Mouse (Mus musculus): Measurements from ENCODE around the gene Tpbg. TPM values are rescaled to one million over a fixed set of nuclear protein-coding genes. Genes with fewer than 3 reads are reported as not detected.

Gene Tpbg
- polyA plus RNA-seq, 1 experiment from 2014 or later = 42.0 TPM

DNA sequence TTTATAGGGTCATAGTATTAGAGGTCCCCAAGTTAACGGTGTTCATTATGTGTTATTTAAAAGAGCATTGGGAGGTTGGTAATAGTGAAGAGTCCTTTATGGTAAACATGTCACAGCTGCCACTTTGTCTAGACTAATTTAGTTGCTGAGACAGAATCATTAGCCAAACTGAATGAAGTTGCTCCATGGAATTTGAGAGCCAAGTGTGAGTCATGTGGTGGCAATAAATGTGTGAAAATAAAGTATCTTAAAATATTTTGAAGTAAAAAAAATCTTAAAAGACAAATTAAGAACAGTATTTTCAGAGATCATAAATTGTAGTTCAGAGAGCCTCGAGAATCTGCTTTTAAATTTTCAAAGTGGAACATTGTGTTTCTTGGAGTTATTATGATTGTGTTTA, 4.0 kb downstream of the Tpbg start:
- peak overlapping the region; percentile 21 for H3K4me3 ChIP-seq
- H3K36me3 ChIP-seq = peaks cover 43% of the 10 kb centered on the region
- H3K27me3 ChIP-seq (ENCODE audit: low read depth, poor library complexity, severe bottlenecking) = peaks cover 12% of the 10 kb centered on the region
- H3K27ac ChIP-seq (replicated peaks) = no peak overlapping the region
- DNase-seq (ENCODE audit: low spot score) = no peak
- H3K9me3 ChIP-seq (replicated peaks) = no peaks in the 10 kb centered on the region
- 73% methylated on average over 2 of the region's 2 CpGs for WGBS
- H3K4me1 ChIP-seq = peaks cover 38% of the 10 kb centered on the region

DNA sequence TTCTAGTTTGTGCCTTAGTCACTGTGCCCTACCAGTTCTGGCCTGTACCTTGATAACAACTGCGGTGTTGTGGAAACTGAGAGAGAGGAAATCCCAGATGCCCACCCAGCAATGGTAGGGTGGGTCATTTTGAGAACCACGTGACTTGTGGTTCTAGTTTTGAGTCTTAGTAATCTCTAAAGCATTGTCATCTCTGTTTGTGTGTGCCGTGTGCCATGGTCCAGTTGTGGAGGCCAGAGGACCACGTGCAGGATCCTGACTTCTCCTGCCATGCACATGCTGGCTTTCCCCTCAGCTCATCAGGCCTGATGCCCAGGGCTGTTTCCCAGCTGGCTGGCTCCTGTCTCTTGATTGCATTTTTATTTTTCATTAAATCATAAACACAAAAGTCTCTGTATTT, 12.6 kb downstream of the Tpbg start:
- no peak overlapping the region for H3K27ac ChIP-seq (replicated peaks)
- no peaks in the 10 kb centered on the region for H3K4me1 ChIP-seq
- H3K27me3 ChIP-seq (ENCODE audit: low read depth, poor library complexity, severe bottlenecking) = no peaks in the 10 kb centered on the region
- H3K4me3 ChIP-seq = no peak overlapping the region
- no peaks in the 10 kb centered on the region for H3K9me3 ChIP-seq (replicated peaks)
- H3K36me3 ChIP-seq = peaks cover 29% of the 10 kb centered on the region
- 87% methylated on average over 4 of the region's 4 CpGs for WGBS
- no peak for DNase-seq (ENCODE audit: low spot score)

DNA sequence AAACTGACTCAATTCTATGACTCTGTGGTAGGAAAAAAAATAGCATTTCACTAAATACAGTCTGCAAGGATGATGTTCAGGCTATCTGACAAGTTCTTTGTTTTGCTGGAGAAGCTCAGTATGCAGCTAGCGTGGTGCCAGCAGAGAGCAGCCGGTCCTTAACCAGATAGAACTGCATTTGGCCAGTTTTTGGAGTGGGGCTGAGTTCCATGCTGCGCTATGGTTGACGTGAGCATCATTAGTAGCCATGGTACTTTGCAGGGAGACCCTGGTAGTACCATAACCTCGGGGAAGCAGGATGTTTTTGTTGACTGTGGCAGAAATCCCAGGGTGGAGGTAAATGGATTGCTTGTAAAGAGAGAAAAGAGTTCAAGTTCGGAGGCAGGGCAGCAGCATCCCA, 14.3 kb downstream of the Tpbg start:
- no peak for DNase-seq (ENCODE audit: low spot score)
- 79% methylated on average over 6 of the region's 6 CpGs for WGBS
- Histone ChIP-seq H3K36me3 (peaks cover 29% of the 10 kb centered on the region), H3K9me3 (replicated peaks) (no peaks in the 10 kb centered on the region), H3K4me1 (peaks cover 7% of the 10 kb centered on the region), H3K27ac (replicated peaks) (no peak overlapping the region), H3K4me3 (no peak overlapping the region), H3K27me3 (ENCODE audit: low read depth, poor library complexity, severe bottlenecking) (no peaks in the 10 kb centered on the region)

DNA sequence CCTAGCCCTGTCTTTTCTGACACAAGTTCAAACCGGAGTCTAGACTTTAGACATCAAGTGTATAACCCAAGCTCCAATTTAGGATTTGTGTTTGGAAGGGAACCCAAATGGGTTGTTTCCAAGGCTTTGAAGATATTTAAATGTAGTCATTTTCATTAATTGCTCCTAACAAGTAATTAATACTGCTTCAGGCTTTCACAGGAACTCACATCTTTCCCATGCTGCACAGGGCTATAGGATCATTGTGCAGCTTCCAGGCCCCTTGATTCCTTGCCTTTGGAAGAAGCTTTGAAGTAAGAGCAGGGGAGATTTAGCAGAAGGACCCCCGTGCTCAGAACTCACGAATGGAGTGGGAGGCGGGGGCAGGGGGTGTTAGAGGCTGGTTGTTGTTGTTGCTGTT, 18.9 kb downstream of the Tpbg start:
- H3K4me1 ChIP-seq = peaks cover 19% of the 10 kb centered on the region
- no peak for DNase-seq (ENCODE audit: low spot score)
- no peak overlapping the region for H3K4me3 ChIP-seq
- H3K36me3 ChIP-seq = peaks cover 9% of the 10 kb centered on the region; the same call in 1 of the 2 replicates
- H3K27ac ChIP-seq (replicated peaks) = peak overlapping the region; percentile 46
- no peaks in the 10 kb centered on the region for H3K9me3 ChIP-seq (replicated peaks)
- H3K27me3 ChIP-seq (ENCODE audit: low read depth, poor library complexity, severe bottlenecking) = no peaks in the 10 kb centered on the region
- WGBS = 47% methylated on average over 4 of the region's 4 CpGs

DNA sequence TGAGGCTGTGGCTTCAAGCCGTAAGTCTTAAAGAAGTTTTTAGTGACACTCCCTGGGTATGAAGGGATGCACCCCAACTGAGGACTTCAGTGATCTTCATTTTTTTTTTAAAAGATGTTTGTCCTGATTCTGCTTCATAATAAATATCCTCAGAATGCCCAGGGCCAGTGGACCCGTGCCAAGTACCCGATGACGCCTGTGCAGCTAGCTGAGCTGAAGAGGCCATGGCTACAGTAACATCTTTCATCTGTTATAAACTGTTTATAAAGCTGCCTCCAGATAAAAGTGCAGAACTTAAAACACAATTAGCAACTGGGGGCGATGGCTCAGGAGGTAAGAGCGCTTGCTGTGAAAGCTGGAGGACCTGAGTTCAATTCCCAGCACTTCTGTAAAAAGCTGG, 20.4 kb downstream of the Tpbg start:
- no peak for DNase-seq (ENCODE audit: low spot score)
- Histone ChIP-seq H3K27me3 (ENCODE audit: low read depth, poor library complexity, severe bottlenecking) (no peaks in the 10 kb centered on the region), H3K4me1 (peaks cover 22% of the 10 kb centered on the region), H3K9me3 (replicated peaks) (no peaks in the 10 kb centered on the region), H3K4me3 (no peak overlapping the region), H3K36me3 (peaks cover 9% of the 10 kb centered on the region; the same call in 1 of the 2 replicates), H3K27ac (replicated peaks) (no peak overlapping the region)
- 86% methylated on average over 6 of the region's 6 CpGs for WGBS

DNA sequence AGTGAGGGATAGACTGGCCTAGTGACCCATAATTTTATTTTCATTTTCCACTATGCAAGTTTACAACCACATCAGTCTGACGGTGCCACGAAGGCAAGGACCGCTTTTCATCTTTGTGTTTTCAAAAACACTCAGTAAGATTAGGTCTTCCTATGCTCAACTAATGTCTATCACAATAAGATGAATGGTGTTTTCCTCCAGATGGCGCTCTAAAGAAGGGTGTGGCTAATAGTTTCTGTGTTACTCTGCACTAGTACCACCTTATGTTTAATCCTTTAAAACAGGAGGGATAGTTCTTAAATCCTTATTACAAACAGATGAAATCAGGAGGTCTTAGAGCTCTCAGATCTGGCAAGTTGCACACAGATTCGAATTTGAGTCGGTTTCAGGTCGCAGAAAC, 30.7 kb downstream of the Tpbg start:
- Histone ChIP-seq H3K4me3 (no peak overlapping the region), H3K36me3 (no peaks in the 10 kb centered on the region), H3K27ac (replicated peaks) (no peak overlapping the region), H3K27me3 (ENCODE audit: low read depth, poor library complexity, severe bottlenecking) (no peaks in the 10 kb centered on the region), H3K4me1 (no peaks in the 10 kb centered on the region), H3K9me3 (replicated peaks) (no peaks in the 10 kb centered on the region)
- 84% methylated on average over 7 of the region's 7 CpGs for WGBS
- no peak for DNase-seq (ENCODE audit: low spot score)

DNA sequence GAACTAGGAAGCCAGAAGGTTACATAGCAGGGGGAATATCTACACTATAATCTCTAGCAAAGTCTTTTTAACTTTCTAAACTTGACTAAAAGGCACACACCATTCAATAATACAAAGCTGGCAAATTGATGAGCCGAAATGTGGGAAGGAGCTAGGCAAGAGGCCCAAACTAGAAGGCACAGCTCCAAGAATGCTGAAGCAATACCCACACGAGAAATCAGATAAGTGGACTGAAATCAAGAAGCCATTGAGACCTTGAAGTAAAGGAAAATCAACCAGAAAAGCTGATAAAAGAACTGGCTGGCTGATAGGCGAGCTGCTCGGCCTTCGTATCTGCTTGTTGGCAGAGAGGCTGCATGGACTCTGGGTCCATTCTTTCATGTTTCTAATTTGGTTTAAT, 51.5 kb downstream of the Tpbg start:
- H3K27ac ChIP-seq (replicated peaks) = no peak overlapping the region
- H3K36me3 ChIP-seq = no peaks in the 10 kb centered on the region
- no peak overlapping the region for H3K4me3 ChIP-seq
- 88% methylated on average over 5 of the region's 5 CpGs for WGBS
- H3K27me3 ChIP-seq (ENCODE audit: low read depth, poor library complexity, severe bottlenecking) = no peaks in the 10 kb centered on the region
- no peaks in the 10 kb centered on the region for H3K9me3 ChIP-seq (replicated peaks)
- H3K4me1 ChIP-seq = no peaks in the 10 kb centered on the region
- no peak for DNase-seq (ENCODE audit: low spot score)

Other genes with a start within 250 kb of the Tpbg start
- gene Ibtk, start 93.0 kb upstream of the Tpbg start, polyA plus RNA-seq (2016; fragmentation: Nextera tagmentation; extraction: Ambion mirVana) = 31.5 and 36.0 TPM in 2 replicates